Mouse (Mus musculus) right cerebral cortex, postnatal 10 days (tissue): ENCODE measurements around the gene Wnk2.
A peak's percentile ranks its signal among the peaks of the same experiment; 100 is the strongest.

Experiments used
- DNase-seq, 2 experiments: peaks; one replicate each; pipeline ENCODE4 v3.0.0; 2021; ENCODE audit warnings: low spot score in 2 of 2

The Wnk2 gene

GRCm38 (mm10) chr13:49147858-49148226, at the start of gene Wnk2:
Wnk2 (minus strand) TSS chr13:49148014.
- peak; percentile 89 for DNase-seq

GRCm38 (mm10) chr13:49196766-49197165, 49.0 kb upstream of the Wnk2 start:
- peak; percentile 79 to 80 for DNase-seq

- no peak for DNase-seq
Measured at GRCm38 (mm10) chr13:49196211-49196610, 48.4 kb upstream of the Wnk2 start.

GRCm38 (mm10) chr13:49195651-49196050, 47.8 kb upstream of the Wnk2 start:
- DNase-seq, result no peak

GRCm38 (mm10) chr13:49194811-49195210, 47.0 kb upstream of the Wnk2 start:
- no peak for DNase-seq

GRCm38 (mm10) chr13:49193650-49194049, 45.8 kb upstream of the Wnk2 start:
- no peak for DNase-seq

GRCm38 (mm10) chr13:49192156-49192855, 44.5 kb upstream of the Wnk2 start:
- no peak for DNase-seq

- DNase-seq, result no peak
Measured at GRCm38 (mm10) chr13:49191673-49192035, 43.8 kb upstream of the Wnk2 start.

- DNase-seq, result no peak
Measured at GRCm38 (mm10) chr13:49190876-49191672, 43.3 kb upstream of the Wnk2 start.

- DNase-seq, result no peak
Measured at GRCm38 (mm10) chr13:49189970-49190870, 42.4 kb upstream of the Wnk2 start.

GRCm38 (mm10) chr13:49188966-49189360, 41.1 kb upstream of the Wnk2 start:
- DNase-seq, result no peak

- DNase-seq, result no peak
Measured at GRCm38 (mm10) chr13:49188219-49188965, 40.6 kb upstream of the Wnk2 start.

GRCm38 (mm10) chr13:49187288-49188218, 39.7 kb upstream of the Wnk2 start, which contains the start of gene Ninj1:
Ninj1 (plus strand) TSS chr13:49187485.
- peak; percentile 88 to 91 for DNase-seq

- no peak for DNase-seq
Measured at GRCm38 (mm10) chr13:49186798-49187287, 39.0 kb upstream of the Wnk2 start.

GRCm38 (mm10) chr13:49183646-49184045, 35.8 kb upstream of the Wnk2 start:
- no peak for DNase-seq

GRCm38 (mm10) chr13:49183161-49183560, 35.3 kb upstream of the Wnk2 start:
- DNase-seq, result no peak

- DNase-seq, result no peak
Measured at GRCm38 (mm10) chr13:49181411-49181984, 33.7 kb upstream of the Wnk2 start.

- DNase-seq, result no peak
Measured at GRCm38 (mm10) chr13:49180691-49181090, 32.9 kb upstream of the Wnk2 start.

- DNase-seq, result no peak
Measured at GRCm38 (mm10) chr13:49180274-49180673, 32.5 kb upstream of the Wnk2 start.
